Mouse (Mus musculus): Measurements from ENCODE around the gene Phb. TPM values are rescaled to one million over a fixed set of nuclear protein-coding genes. Genes with fewer than 3 reads are reported as not detected.

Gene Phb
- polyA plus RNA-seq (2012; rRNA removed): 241 and 253 TPM in 2 replicates

DNA sequence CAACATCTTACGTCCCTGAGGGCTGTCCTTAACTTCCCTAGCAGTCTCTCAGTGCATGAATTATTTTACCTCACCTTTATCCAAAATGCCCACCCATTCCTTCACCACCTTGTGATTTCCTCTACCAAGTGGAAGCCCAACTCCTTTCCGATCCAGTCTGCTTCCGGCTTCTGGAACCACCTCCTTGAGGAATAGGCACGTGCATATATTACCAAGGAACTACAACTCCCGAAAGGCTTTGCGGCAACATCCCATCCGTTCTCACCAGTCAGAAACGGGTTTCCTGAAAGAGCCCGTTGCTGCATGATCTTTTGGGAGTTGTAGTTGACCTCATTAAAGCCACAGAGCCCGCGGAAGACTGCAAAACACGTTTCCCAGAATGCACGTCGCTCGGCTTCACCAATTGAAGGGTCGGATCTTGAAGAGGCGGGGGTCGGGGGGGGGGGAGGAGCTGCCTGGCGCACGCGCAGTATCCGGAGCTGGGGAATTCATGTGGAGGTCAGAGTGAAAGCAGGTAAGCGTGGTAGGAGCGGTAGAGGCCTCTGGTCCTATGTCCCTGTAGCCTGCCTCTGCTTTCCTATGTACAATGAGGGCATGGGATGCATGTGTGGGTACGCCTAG, at the start of gene Phb:
TSS of gene Phb (plus strand) at position 429 of the 621 bp plus-strand sequence.
- Histone ChIP-seq H3K27ac (ENCODE audit: insufficient read depth, low read length) (peak within 1 kb of the TSS; percentile 12; the same call in 1 of the 2 replicates), H3K27me3 (ENCODE audit: control insufficient read depth, insufficient read depth, low read length) (no peaks in the 10 kb centered on the region), H3K4me1 (ENCODE audit: control insufficient read depth, insufficient read depth, low read length) (no peaks in the 10 kb centered on the region; the same call in none of the 2 replicates), H3K4me3 (replicated peaks; ENCODE audit: insufficient read depth, low read depth, low read length) (peak within 1 kb of the TSS; percentile 84)
- peak; percentile 92 to 98 for DNase-seq
- TF ChIP-seq CTCF (IDR thresholded peaks at IDR 0.05; ENCODE audit: borderline replicate concordance, insufficient read depth, low read depth, low read length): no peak
- TF ChIP-seq POLR2A (IDR thresholded peaks at IDR 0.05; ENCODE audit: borderline replicate concordance, insufficient read depth, low read length): peak; percentile 91; the same call in 1 of the 2 replicates
- 1% methylated on average over 25 of the region's 25 CpGs for WGBS

DNA sequence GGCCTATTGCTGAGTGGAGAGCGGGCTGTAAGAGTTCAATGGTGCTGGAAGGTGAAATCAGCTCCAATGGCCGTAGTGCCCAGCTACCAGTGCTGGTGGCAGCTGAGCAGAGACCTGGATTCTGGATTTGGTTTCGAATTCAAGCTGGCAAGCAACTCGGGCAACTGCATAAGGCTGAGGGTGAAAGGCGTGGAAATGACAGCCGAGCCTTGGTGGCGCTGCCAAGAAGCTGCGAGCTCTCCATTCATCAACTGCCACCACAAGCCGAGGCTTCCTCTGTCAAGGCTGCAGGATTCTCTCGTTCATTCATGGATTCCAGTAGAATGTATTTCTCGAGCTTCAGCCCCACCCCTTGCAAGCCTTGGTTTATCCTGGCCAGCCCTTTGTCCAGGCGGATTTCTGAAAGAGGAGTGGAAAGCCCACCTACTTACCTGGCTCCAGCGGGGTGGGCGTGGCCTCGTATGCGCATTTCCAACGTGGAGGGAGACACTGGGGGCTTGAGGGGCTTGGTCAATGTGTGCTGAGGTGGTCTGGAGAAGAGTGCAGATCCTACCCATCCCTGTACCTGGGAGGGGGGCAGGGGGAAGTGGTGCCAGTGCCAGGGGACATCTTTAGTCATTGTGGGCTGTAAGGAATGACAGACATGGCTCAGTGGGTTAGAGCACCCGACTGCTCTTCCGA, 48.8 kb upstream of the Phb start:
- H3K4me3 ChIP-seq (replicated peaks; ENCODE audit: insufficient read depth, low read depth, low read length): peak overlapping the region; percentile 14
- TF ChIP-seq CTCF (IDR thresholded peaks at IDR 0.05; ENCODE audit: borderline replicate concordance, insufficient read depth, low read depth, low read length) (no peak), POLR2A (IDR thresholded peaks at IDR 0.05; ENCODE audit: borderline replicate concordance, insufficient read depth, low read length) (no peak)
- no peaks in the 10 kb centered on the region for H3K27me3 ChIP-seq (ENCODE audit: control insufficient read depth, insufficient read depth, low read length)
- 20% methylated on average over 19 of the region's 19 CpGs for WGBS
- H3K4me1 ChIP-seq (ENCODE audit: control insufficient read depth, insufficient read depth, low read length): no peaks in the 10 kb centered on the region; the same call in 1 of the 2 replicates
- no peak overlapping the region for H3K27ac ChIP-seq (ENCODE audit: insufficient read depth, low read length)
- peak; percentile 24 to 25 for DNase-seq

DNA sequence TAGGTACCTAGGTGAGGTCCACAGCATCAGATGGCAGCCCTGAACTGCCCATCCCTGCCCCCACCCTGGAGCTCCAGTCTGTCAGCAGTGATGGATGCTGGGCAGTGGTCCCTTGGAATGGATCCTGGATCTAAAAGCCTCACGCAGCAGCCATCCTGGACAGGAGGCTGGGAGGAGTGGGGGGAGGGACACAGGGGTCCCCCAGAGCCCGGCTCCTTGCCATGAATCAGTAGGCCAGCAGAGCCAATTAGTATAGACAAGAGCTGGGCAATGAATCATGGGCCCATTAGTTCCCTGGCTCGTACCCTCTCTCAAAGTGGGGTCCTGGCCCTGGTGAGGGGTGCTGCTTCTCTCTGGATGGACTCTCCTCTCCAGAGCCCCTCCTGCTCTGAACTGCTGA, 47.7 kb upstream of the Phb start:
- Histone ChIP-seq H3K27ac (ENCODE audit: insufficient read depth, low read length) (no peak overlapping the region), H3K4me1 (ENCODE audit: control insufficient read depth, insufficient read depth, low read length) (no peaks in the 10 kb centered on the region; the same call in 1 of the 2 replicates), H3K27me3 (ENCODE audit: control insufficient read depth, insufficient read depth, low read length) (no peaks in the 10 kb centered on the region), H3K4me3 (replicated peaks; ENCODE audit: insufficient read depth, low read depth, low read length) (no peak overlapping the region)
- TF ChIP-seq POLR2A (IDR thresholded peaks at IDR 0.05; ENCODE audit: borderline replicate concordance, insufficient read depth, low read length) (no peak), CTCF (IDR thresholded peaks at IDR 0.05; ENCODE audit: borderline replicate concordance, insufficient read depth, low read depth, low read length) (no peak)
- DNase-seq: no peak
- WGBS: 59% methylated on average over 3 of the region's 3 CpGs

DNA sequence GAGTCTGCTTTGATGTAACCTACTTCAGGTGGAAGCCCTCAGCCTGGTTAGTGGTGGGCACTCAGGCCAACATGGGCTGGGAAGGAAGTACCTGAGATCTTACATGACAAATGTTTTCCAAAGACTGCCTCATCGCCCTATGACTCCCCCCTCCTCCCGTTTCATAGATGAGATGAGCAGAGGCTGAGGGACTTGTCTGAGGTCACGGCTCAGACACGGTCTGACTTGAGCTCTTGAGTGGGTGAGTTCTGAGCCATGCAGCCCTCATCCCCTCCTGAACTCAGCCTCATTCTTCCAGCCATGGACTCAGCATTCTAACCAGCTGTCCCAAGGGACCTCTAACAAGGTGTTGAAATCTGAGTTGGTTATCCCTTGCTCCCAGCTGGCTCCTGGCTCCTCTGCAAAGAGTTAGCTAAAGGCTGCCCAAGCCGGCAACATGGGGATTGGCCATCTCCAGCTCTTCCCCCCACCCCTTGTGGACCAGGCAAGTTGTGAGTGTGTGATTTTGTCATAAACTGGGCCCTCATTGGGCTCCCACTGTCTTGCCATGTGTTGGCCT, 46.8 kb upstream of the Phb start:
- WGBS: 86% methylated on average over 5 of the region's 5 CpGs
- Histone ChIP-seq H3K27ac (ENCODE audit: insufficient read depth, low read length) (no peak overlapping the region), H3K4me3 (replicated peaks; ENCODE audit: insufficient read depth, low read depth, low read length) (no peak overlapping the region), H3K27me3 (ENCODE audit: control insufficient read depth, insufficient read depth, low read length) (no peaks in the 10 kb centered on the region), H3K4me1 (ENCODE audit: control insufficient read depth, insufficient read depth, low read length) (no peaks in the 10 kb centered on the region; the same call in 1 of the 2 replicates)
- no peak for TF ChIP-seq CTCF (IDR thresholded peaks at IDR 0.05; ENCODE audit: borderline replicate concordance, insufficient read depth, low read depth, low read length)
- no peak for TF ChIP-seq POLR2A (IDR thresholded peaks at IDR 0.05; ENCODE audit: borderline replicate concordance, insufficient read depth, low read length)
- no peak for DNase-seq

DNA sequence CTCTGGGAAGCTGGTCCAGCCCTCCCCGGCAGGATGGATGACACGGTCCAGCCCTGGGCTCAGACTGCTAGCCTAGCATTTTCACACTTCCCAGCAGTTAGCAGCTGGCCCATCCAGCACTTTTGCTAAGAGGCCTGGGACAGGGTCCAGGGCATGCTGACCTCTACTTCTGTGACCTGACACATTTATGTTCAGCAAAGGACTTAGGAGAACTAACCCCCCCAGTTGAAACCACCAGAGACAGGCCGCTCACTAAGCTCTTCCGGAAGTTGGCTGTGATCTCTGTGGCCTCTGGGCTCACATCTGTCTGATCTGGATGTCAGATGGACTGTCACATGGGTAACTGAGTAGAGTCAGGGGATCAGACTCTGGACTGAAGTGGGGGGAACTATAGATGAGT, 45.7 kb upstream of the Phb start:
- Histone ChIP-seq H3K27me3 (ENCODE audit: control insufficient read depth, insufficient read depth, low read length) (no peaks in the 10 kb centered on the region), H3K4me1 (ENCODE audit: control insufficient read depth, insufficient read depth, low read length) (no peaks in the 10 kb centered on the region; the same call in 1 of the 2 replicates), H3K4me3 (replicated peaks; ENCODE audit: insufficient read depth, low read depth, low read length) (no peak overlapping the region), H3K27ac (ENCODE audit: insufficient read depth, low read length) (no peak overlapping the region)
- no peak for DNase-seq
- WGBS: 76% methylated on average over 4 of the region's 4 CpGs
- TF ChIP-seq POLR2A (IDR thresholded peaks at IDR 0.05; ENCODE audit: borderline replicate concordance, insufficient read depth, low read length) (no peak), CTCF (IDR thresholded peaks at IDR 0.05; ENCODE audit: borderline replicate concordance, insufficient read depth, low read depth, low read length) (no peak)

DNA sequence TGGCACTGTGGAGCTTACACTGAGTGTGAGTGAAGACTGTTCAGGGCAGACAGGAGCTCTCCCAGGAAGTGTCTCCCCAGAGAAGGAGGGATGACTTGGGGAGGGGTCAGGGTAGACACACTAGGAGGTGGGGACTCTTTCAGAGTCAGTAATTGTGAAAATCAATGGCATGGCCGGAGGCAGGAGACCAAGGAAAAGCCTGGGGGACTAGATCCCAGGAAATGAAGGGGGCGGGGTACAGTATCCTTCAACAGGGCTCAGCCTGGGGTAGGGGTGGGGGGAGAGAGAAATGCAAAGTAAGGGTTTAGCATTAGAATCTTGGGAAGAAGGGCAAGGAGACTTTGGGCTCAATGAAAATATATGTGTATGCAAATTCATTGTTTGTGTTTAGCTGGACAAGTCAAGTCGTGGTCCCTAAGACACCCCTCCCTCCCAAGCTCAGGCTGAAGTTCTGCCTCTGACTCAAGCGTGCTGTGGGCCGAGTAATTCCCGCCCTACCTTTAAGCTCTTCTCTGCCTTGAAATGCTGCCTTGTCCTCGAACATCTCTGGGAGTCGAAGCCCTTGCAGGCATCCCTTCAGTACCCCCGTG, 45.1 kb upstream of the Phb start:
- TF ChIP-seq POLR2A (IDR thresholded peaks at IDR 0.05; ENCODE audit: borderline replicate concordance, insufficient read depth, low read length): no peak

DNA sequence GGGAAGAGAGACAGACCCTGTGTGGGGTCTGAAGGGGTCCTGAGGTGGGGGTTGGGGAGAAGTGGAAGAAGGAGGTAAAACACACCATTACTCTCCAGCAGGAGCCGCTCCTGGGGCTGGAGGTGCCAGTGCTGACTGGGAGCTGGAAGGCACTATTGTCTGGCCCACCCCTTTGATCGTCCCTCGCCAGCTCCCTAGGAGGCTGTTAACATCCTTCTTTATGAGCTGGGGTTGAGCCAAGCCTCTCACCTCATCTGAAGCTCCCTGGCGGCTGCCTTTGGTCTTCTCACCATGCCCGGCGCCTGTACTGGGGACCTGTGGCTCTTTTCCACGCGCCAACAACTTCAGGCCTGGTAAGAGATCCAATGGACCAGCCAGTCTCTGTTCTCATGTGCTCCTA, 44.3 kb upstream of the Phb start:
- no peak for TF ChIP-seq CTCF (IDR thresholded peaks at IDR 0.05; ENCODE audit: borderline replicate concordance, insufficient read depth, low read depth, low read length)
- TF ChIP-seq POLR2A (IDR thresholded peaks at IDR 0.05; ENCODE audit: borderline replicate concordance, insufficient read depth, low read length): no peak
- Histone ChIP-seq H3K4me1 (ENCODE audit: control insufficient read depth, insufficient read depth, low read length) (no peaks in the 10 kb centered on the region; the same call in 1 of the 2 replicates), H3K27me3 (ENCODE audit: control insufficient read depth, insufficient read depth, low read length) (no peaks in the 10 kb centered on the region), H3K27ac (ENCODE audit: insufficient read depth, low read length) (no peak overlapping the region), H3K4me3 (replicated peaks; ENCODE audit: insufficient read depth, low read depth, low read length) (no peak overlapping the region)
- 53% methylated on average over 8 of the region's 8 CpGs for WGBS
- DNase-seq: no peak

More for the DNA sequence above, 45.1 kb upstream of the Phb start:
- H3K4me1 ChIP-seq (ENCODE audit: control insufficient read depth, insufficient read depth, low read length): no peaks in the 10 kb centered on the region; the same call in 1 of the 2 replicates
- H3K4me3 ChIP-seq (replicated peaks; ENCODE audit: insufficient read depth, low read depth, low read length): no peak overlapping the region
- H3K27ac ChIP-seq (ENCODE audit: insufficient read depth, low read length): no peak overlapping the region
- WGBS: 68% methylated on average over 9 of the region's 9 CpGs
- no peaks in the 10 kb centered on the region for H3K27me3 ChIP-seq (ENCODE audit: control insufficient read depth, insufficient read depth, low read length)
- DNase-seq: no peak
